Mouse (Mus musculus): ENCODE measurements around the gene Arhgap33.
A peak's percentile ranks its signal among the peaks of the same experiment; 100 is the strongest.
"Not testable (repeated sequence)": the region's sequence is repeated elsewhere in the genome, so short reads cannot be mapped to it uniquely, and the experiment has no call there.

The Arhgap33 gene

DNA sequence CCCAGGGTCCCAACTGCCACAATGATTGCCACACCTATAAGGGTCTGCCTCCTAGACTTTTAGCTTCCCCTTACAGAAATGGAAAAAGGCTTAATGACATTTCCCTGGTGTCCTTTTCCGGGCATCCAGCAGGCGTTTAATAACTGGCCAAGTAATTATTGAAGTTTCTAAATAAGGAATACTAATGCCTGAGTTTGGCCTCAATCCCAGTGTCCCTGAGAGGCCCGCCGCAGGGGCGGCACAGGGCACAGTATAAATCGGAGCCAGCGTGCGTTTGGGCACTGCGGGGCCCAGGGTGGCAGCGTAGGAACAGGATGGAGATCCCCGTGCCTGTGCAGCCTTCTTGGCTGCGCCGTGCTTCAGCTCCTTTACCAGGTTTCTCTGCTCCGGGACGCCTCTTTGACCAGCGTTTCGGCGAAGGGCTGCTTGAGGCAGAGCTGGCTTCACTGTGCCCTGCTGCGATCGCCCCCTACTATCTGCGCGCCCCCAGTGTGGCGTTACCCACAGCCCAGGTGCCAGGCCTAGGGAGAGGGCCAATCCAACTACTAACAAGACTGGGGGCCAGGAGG, 18.2 kb upstream of the Arhgap33 start:
- no peak for DNase-seq (ENCODE audit: low read depth, low spot score)

DNA sequence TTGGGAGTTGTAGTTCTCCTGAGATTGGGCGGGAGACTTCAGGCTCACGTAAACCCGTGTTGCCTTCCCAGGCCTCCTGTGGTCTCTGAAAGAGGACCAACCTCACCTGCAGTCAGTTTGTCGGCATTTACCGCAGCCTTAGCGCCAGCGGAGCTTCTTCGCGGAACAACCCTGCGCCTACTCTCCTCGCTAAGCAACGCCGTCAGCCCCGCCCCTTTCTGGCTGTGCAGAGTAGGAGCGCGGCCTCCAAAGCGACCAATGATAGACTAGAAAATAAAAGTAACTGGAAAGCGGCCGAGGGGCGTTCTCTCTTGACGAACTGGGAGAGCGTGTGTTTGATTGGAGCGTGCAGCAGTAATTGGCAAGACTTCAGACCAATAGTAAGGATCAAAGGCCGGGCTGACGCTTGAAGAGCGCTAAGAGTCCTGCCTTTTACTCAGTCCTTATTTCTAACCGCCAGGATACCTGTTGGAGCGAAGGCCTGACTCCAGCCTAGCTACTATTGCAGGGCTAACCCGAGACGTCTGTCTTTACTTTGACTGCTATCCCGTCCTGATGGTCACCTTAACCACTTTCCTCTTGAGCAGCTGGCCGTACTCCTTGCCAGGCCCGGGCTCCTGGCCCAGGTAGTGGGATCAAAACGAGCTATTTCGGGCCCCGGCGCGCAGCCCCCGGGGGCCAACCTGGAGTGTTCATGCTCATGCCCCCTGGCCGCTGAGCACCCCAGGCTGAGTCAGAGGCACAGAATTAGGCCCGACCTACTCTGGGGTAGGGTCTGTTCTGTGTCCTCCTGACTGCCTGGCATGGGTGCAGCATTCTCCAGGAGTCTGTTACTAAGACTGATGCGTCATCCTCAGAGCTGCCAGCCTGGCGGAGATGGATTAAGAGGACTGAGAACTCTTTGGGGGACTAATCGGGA, 17.5 kb upstream of the Arhgap33 start, which contains the start of the genes Hspb6 and Proser3:
TSS of gene Hspb6 (plus strand) at position 77 of the 919 bp plus-strand sequence.
TSS of gene Proser3 (minus strand) at position 198 of the 919 bp plus-strand sequence.
- DNase-seq (ENCODE audit: low read depth, low spot score) = peak; percentile 100

DNA sequence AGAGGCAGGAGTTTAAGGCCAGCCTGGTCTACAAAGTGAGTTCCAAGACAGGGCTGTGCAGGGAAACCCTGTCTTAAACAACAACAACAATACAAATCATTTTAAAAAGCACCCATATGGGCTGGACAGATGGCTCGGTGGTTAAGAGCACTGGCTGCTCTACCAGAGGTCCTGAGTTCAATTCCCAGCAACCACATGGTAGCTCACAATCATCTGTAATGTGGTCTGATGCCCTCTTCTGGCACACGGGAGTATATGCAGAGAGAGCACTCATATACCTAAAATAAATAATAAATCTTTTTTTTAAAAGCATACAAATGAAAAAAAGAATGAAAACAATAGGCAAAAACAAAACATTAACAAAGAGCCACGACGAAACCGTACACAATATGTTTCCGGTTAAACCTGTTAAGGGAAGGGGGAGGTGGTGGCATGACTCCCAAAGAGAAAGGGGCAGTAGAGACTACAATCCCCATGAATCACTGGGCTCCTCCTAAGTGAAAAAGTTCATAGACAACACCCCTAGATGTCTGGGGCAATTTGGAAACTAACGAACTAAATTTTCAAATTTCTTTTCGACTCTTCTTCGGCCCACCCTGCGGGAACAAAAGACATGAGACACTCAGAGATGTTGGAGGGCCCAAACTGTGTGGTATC, 16.7 kb upstream of the Arhgap33 start:
- peak; percentile 89 for DNase-seq (ENCODE audit: low read depth, low spot score)

DNA sequence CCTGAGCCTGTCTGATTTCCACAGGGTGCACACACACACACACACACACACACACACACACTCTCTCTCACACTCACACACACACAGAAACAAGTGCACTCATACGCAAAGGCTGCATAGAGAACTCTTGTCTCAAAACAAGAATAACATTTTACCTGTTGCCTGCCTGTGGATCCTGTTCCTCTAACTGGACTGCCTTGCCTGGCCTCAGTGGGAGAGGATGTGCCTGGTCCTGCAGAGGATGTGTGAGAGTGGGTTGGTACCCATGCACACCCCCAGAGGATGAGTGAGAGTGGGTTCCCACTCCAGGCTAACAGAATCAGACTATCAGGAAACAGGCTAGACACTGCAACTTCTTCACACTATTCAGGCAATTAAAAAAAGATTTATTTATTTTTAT, 15.7 kb upstream of the Arhgap33 start:
- DNase-seq (ENCODE audit: low read depth, low spot score) = no peak

DNA sequence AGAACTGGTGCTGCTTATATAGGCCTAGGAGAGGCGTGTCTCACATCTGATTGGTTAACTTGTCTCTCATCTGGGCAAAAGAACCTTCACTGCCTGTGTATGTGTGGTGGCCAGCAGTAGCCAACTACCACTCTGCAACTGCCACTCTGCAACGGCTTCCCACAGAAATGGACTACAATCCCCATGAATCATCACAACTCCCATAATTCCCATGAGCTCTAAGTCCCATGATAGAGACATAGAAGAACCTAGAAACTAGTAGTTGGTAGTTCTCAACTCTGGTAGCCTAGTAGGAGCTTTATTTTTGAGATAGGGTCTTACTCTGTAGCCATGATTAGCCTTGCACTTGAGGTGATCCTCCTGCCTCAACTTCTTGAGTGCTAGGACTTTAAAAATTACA, 15.0 kb upstream of the Arhgap33 start:
- DNase-seq (ENCODE audit: low read depth, low spot score) = no peak

DNA sequence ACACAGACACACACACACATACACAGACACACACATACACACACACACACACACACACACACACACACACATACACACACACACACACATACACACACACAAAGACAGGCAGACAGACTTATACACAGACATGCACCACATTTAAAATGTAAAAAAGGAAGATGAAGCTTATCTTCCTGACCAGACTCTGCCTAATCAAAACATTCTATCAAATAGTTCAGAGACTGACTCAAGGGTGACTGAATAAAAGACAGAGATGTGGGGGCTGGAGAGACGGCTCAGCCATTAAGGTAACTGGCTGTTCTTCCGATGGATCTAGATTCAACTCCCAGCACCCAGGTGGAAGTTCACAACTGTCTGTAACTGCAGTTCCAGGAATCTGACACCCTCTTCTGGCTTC, 9.5 kb upstream of the Arhgap33 start:
- no peak for DNase-seq (ENCODE audit: low read depth, low spot score)

DNA sequence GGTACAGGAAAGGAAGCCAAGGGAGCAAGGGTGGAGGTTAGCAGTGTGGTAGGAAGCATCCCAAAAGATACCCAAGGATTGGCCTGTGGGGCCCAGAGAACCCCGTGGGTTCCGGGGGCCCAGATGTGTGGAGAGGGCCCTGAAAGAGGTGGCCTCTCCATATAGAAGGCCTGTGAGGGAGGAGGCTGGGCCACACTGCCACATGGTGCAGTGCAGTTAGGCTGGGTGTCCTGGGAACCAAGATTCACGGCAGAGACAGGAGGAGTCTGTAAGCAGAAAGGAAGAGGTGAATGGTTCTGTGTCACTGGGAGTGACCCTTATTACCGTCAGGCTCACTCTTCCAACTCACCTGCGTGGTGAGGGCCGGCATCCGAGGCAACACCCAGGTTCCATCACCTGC, 5.7 kb upstream of the Arhgap33 start:
- no peak for DNase-seq (ENCODE audit: low read depth, low spot score)

DNA sequence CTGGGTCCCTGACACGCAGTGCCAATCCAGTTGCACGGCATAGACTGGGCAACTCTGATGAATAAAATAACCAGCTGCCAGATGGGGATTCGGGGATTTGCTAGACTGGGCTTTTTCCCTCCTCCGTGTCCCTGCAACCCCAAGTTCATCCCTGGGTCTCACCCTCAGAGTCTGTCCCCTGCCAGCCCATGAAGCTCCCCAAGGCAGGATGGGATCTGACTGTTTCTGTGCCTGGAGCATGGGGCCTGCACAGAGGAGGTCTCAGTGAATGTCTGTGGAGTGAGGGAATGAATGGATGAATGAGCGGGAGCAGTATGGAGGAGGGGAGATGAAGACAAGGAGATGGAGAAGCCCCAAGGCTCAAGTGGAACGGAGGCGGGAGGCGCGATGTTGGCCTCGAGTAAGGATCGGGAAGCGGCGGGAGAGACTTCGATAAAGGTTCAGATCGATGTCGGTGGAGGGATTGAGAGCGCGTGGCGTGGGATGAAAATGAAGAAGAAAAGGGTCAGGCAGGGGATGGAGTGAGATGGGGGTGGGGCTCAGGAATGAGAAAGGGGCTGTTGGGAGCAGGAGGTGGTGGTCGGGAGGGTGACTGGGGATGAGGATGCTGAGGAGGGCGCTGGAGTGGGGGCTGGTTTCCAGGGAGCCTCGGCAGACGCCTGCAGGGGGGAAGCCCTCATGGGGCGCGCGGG, 773 bp downstream of the Arhgap33 start:
- DNase-seq (ENCODE audit: low read depth, low spot score) = peak; percentile 16

DNA sequence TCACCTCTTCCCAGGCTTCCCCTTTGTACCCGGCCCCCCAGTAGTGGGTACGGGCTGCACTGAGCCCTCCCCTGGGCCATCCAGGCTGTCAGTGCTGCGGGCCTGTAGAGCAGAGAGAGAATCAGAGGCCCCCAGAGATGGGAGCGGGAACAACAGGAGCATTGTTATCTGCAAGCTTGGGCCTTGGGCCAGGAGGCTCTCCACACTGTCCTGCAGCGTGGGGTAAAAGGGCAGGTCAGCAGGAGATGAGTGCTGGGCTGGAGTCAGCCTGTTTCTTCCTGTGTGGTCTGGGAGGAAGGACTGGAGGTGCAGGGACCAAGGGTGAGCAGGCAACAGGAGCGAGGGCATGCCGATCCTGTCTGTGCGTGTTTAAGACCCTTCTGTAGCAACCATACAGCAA, 1.9 kb downstream of the Arhgap33 start:
- DNase-seq (ENCODE audit: low read depth, low spot score) = no peak

DNA sequence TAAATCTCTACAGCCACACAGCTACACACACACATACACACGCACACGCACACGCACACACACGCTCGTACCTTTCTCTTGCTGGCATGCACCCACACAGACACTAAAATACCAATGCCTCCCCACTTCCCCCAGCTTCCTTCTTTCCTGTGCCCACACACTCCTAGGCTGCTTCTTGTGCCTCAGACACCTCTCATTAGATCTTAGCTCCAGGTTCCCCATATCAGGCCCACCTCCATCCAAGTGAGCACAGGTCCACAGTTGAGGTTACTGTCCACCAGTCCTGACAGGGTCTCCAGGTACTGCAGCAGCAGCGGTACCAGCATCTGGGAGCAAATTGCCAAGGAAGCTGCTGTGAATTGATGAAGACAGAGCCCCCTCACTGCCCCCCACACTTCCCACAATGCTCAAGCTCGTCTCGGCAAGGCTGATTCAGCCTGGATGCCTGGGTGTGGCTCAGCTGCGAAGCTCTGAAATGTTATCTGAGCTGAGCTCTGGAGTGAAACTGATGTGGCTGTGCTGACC, 3.5 kb downstream of the Arhgap33 start:
- no peak for DNase-seq (ENCODE audit: low read depth, low spot score)

DNA sequence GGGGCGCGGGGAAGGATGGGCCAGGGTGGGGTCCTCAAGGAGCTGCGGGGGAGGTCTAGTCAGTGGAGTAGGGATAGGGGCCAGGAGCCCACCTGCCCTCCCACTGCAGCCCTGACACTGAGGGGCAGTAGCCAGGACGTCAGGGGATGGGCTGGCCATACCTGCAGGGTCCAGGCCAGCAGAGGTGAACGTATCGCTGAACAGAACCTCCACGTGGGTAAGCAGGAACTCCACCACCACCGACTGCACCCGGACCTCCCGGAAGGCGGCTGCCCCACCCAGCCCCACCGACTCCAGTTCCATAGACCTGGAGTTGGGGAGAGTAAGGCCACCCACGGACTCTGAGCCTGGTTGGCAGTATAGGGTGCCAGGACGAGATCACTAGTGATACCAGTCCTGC, 7.9 kb downstream of the Arhgap33 start:
- DNase-seq (ENCODE audit: low read depth, low spot score) = no peak

DNA sequence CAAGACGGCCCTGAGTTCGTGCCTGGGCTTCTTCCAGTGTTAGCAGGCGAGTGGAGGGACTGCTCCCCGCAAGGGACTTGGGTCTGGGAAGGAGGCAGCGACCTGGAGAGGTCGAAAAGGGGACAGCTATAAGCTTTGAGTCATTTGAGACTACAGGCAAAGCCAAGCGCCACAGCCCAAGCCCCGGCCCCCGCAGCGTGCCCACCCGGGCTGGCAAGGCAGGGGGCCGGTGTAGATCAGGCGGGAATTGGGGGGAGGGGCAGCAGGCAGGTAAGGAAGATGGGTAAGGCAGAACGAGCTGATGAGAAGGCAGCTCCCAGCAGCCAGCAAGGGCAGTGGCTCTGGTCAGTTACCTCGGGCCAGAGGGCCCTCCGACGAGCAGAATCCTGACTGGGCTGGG, 8.5 kb downstream of the Arhgap33 start:
- no peak for DNase-seq (ENCODE audit: low read depth, low spot score)

DNA sequence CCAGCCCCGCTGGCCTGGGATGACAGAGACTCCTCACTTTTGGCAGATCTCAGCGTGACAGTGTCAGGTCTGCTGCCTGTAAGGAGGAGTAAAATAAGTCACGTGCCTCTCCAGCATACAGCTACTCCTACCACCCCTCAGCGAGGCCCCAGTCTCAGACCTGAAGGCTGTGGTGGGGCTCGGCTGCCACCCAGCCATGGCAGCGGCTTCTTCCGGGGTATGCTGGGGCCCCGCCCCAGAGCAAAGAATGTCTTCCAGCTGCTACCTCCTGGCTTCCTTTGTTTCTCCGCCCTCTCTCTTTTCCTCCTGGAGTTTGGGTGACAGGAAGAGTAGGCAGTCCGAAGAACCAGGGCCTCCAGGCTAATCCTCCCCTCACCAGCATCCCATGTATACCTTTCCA, 8.9 kb downstream of the Arhgap33 start:
- DNase-seq (ENCODE audit: low read depth, low spot score) = peak; percentile 29

DNA sequence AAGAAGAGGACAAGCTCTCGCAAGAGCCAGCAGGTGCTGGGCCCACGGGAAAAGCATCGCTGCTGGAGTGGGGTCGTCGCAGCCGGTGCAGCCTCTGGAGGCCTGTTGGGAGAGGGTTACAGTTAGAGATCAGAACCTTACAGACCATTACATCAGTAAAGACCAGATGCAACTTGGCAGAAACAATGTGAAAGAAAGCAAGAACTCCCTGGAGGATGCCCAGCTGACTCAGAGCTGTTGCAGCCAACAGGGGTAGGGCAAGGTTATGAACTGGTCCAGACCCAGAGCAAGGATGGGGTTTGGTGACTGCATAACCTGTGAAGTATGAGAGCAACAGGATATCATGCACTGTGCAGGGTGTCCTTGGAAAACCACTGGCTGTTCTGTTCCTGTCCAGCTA, 10.4 kb downstream of the Arhgap33 start:
- DNase-seq (ENCODE audit: low read depth, low spot score) = no peak

DNA sequence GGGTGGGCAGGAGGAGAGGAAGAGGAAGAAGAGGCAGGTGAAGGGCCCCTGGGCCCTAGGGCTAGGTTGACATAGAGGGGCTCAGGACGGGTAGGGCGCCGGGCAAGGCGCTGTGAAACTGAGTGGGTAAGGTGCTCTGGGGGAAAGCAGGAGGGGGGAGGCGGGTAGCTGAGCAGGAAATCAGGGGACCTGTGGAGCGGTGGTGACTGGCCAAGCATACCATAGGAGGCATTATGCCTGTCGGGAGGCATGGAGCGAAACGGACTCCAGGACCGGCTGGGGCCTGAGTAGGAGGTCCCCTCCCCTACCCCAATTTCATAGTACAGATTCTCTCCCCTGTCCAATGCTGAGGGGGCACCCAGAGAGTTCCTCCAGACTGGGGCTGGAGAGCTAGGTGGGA, 12.0 kb downstream of the Arhgap33 start:
- DNase-seq (ENCODE audit: low read depth, low spot score) = no peak

DNA sequence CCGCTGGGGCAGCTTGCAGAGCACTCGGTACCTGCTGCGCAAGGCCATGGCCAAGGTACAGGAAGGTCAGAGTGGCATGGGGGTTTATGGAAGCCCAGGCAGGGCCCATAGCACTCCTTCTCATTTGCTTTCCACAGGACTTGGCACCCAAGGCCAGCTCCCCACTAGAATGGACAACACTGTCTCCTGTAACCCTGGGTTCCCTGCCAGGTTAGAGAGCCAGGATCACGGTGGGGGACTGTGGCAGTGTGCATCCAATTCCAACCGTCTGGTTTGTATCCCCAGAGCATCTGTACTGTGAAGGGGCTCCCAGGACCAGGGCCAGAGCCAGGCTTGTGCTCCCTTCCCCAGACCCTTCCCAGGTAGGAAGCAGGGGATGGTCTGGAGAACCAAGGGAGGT, 14.0 kb downstream of the Arhgap33 start:
- no peak for DNase-seq (ENCODE audit: low read depth, low spot score)

DNA sequence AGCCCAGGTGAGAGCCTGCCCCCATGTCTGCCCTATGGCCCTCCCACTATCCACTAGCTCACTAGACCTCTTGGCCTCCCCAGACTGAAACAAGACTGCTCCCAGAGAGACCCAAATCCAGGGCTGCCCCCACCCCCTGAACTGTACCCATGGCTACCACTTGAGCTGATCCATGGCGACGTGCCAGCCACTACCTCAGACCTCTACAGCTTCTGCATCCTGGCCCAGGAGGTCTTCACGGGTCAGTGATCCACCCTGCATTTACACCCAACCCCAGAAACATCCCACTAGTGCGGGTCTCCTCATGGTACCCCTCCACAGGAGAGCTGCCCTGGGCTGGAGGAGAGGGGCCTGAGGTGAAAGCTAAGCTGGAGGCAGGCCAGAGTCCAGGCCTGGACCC, 14.5 kb downstream of the Arhgap33 start:
- DNase-seq (ENCODE audit: low read depth, low spot score) = no peak

DNA sequence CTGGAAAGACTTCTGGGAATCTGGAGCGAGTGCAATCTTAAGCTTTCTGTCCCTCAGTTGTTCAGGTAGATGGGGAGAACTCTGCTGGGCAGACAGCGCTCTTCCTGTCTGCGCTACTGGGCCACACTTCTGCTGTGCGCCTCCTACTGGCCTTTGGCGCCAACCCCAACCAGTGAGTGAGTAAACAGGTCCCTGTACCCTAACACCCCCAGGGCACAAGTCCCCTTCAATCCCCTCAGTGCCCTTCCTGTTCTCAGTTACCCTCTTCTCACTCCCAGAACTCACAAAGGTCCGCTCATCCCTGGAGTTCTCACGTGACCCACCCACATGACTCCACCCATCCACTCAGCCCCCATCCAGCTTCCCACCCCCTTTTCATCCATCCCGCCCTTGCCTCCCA, 16.5 kb downstream of the Arhgap33 start:
- peak; percentile 47 for DNase-seq (ENCODE audit: low read depth, low spot score)

DNA sequence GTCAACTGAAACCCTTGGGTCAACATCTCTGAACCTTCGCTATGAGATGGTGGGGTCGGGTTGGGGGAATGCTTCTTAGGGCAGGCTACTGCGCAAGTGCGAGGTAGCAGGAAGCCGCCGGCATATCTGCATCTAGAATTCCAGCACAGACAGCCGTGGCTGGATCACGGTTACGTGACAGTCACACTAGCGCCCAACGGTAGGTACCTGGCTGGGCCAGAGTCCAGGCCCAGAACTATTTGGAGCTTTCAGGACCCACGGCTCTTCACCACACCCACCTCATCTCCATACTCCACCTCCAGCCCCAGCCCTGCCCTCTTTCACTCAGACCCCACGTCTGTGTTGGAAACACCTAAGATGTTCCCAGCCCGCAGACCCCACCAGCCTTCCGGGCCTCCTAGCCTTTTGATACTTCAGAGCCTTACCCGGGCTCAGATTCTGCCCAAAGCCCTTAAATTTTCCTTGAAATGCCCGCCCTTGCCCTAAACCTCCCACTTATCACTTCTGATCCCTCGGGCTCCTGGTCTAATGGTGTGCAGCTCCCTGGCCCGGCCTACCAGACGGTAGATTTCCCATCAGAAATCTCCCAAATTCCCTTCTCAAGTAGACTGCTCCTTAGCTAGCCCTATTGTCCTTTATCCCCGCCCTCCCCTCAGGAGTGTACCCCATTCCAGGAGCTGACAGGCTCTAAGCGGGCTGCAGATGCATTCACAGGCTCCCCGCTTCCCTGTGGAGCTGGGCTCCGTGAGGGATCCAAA, 19.7 kb downstream of the Arhgap33 start:
- peak; percentile 88 for DNase-seq (ENCODE audit: low read depth, low spot score)

DNA sequence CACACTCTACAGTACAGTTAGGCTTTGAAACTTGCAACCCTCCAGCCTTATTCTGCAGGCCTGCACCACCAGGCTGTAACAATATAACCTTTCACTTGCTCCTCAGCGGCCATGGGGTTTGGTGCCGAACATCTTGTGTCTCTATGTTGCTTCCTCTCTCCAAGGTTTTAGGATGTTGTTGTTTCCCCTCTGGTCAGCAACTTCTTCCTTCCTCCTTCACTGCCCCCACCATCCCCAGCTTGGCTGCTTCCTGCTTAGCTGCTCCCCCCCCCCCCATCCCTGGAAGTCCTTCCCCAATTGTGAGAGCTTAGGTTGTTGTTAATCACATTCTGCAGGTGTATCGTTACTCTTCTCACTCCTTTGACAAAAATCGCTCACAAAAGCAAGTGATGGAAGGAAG, 26.8 kb downstream of the Arhgap33 start:
- peak; percentile 23 for DNase-seq (ENCODE audit: low read depth, low spot score)

DNA sequence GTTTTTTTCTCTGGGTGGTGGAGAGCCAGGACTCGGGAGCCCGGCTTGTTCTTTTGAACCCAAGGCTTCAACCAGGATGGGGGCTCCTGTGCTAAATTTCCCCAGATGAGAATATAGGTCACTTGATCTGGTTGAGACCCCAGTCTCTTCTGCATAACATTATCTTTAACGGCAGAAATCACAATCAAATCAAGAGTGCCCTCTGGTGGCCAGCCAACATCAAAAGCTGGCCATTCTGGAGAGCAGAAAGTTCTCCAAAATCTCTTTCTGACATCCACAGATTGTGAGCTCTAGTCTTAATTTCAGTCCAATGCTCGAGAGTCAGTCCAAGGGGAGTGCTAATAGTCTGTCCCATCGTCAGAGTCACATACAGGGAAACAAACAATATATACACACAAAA, 33.7 kb downstream of the Arhgap33 start:
- DNase-seq (ENCODE audit: low read depth, low spot score) = not testable (repeated sequence)
